Mouse (Mus musculus) lung, postnatal 4 days (tissue): ENCODE data around the gene Runx2.

ENCODE experiments used
- DNase-seq, 2 experiments: peaks; one replicate each; pipeline ENCODE4 v3.0.0; 2021

Gene Runx2

DNA sequence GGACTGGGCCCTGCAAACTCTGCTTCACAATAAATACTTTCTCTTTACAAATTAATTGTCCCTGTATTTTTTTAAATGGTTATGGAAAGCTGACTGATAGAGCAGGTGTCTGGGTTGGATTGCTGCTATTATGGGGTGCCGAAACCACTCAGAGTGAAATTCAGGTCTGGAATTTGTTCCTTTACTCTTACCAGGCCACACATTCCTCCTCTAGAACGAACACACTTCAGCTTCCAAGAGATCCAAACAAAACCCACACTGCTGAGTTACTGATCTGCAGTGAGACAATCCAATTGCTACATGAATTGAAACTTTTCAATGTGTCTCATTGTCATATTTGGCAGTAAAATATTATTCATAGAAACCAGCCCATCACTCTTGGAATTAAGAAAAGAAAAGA, 47.6 kb downstream of the Runx2 start:
- DNase-seq: no peak

DNA sequence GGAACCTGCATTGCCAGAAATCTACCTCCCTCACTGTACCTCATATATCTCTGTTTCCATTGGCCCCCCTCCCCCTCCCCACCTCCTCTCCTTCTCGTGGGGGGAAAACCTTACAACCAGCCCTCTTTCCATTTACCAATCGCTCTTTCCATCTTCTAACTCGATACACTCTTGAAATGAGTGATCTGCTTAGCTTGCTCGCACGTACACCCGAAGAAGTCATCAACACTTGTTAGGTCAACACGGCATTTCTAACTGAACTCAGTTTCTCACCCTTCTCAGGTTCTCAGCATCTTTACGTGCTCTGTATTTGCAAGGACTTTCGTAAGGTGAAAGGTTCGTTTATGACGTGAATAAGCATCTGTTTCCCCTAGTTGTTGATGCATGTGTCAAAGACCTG, 48.3 kb downstream of the Runx2 start:
- DNase-seq: no peak

DNA sequence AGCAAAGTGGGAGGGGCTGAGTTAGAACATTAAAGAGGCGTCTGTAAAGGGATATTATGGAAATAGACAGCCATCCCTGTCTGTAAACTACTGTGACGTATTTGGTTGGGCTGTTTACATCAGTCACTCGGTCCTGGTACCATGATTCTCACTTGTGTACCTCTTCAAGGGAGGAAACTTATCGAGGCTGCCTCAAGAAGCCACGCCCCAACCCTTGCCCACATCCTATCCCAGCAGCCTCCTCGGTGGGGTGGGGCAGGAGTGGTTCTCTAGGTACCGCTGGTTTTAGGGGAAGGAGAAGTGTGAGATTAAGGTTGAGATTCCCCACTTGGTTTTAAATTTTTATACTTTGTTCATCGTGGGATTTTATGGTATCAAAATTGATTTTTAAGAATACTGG, 69.2 kb downstream of the Runx2 start:
- DNase-seq: no peak

DNA sequence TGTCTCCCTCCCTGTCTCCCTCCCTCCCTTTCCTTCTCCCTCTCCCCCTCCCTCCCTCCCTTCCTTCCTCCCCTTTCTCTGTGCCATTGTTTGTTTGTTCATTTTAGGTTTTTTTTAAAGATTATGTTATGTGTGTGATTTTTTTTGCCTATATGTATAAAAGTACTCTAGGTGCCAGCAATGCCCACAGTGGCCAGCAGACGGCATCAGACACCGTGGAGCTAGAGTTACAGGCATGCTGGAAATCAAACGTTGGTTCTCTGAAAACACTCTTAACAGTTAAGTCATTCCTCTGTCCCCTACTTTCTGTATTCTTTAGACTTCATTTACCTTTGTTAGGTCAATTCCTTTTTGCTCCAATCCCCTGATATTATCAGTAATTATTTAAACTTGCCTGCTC, 70.8 kb downstream of the Runx2 start:
- no peak for DNase-seq

DNA sequence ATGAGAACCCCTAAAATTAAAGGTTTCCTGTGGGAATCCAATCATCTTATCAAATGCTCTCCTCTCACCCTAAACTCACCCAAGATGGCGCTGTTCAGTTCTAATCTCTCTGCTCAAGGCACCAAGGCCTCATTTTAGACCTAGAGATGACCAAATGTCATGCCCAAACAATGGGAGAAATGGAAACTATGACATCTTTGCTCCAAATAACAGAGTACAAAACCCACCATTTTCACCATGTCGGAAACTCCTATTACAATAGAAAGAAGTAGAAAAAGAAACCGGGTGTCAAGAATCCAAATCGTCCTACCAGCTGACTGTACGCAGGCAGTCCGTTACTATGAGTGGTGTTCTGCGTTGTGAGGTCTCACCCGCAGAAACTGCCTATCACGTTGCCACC, 72.4 kb downstream of the Runx2 start:
- DNase-seq: no peak

DNA sequence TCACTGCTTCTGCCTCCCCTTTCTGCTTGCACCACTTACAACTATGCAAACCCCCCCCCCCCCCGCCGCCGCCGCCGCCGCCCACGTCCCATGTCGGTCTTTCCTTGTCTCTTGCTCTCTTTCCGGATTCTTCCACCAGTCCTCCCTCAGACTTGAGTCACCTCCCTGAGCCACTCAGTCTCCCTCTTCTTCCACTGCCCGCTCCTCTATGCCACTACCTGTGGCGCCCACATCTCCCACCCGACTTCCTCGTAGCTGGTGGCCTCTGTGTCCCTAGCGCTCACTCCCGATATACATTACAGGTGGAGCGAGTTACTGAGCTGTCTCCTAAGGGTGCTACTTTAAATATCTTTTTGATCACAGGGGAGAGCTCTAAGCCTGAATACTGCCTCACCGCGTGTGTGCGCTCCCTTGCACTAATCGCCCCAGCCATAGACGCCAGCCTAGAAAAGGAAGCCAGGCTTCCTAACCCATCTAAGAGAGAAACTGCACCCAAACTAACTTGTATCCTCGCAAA, 76.4 kb downstream of the Runx2 start:
- no peak for DNase-seq

DNA sequence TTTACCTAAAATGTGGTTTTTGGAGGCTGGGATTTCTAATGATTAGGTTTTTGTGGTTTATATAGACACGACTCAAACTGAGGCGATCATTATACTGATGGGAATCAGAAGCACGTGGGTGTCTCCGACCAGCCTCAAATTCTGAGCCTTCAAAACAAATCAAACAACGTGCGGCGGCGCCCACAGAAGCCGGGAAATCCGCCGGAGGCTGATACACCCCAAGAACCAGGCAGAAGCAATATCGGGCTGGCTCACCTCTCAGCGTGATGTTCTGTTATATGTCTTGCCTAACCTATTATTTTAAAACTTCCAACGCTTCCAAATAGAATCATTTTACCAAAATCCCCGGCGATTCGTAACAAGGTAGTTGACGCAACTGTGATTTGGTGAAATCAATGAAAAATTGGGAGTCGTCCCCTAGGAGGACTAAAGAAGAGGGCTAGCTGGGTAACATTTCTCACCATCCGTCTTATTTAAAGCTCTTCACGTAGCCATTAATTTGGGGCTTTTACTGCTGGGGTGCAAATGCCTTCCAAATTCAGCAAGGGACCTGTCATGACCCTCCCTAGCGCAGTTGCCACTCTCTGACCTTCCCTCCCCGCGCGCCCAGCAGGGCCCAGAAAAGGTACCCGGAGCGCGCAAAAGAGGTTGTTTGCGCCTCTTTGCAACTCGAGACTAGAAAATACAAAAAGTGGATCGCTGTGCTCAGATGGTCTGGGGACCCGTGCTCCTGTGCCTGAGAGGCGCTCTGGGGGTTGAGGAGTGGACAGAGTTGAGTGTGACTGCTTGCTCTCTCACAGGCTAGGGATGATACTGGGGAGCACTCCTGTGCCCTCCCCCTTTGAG, 77.1 kb downstream of the Runx2 start:
- no peak for DNase-seq

DNA sequence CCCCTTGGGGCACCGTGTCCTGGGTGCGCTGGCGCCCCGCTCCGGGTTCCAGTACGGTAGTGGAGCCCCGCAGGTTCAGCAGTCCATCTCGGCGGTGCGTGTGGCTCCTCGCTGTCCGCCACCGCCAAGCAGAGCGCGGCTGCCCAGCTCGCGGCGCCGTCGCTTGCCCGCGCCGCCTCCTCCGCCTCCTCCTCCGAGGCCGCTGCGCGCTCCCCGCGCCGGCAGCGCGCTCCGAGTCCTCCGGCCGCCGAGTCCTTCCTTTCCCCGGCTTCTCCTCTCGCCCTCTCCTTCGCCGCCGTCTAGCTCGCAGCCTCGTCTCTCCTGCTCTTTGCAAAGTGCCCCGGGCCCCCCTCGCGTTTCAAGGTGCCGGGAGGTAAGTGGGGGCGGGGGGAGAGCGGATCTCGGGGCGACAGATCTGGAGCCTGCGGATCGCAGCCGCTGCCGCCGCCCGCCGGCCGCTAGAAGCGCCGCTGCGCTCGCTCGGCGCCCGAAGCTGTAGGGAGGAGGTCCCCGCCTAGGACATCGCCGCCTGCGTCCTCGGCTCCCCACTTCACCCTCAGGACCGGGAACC, 78.5 kb downstream of the Runx2 start:
- peak; percentile 80 to 82 for DNase-seq

DNA sequence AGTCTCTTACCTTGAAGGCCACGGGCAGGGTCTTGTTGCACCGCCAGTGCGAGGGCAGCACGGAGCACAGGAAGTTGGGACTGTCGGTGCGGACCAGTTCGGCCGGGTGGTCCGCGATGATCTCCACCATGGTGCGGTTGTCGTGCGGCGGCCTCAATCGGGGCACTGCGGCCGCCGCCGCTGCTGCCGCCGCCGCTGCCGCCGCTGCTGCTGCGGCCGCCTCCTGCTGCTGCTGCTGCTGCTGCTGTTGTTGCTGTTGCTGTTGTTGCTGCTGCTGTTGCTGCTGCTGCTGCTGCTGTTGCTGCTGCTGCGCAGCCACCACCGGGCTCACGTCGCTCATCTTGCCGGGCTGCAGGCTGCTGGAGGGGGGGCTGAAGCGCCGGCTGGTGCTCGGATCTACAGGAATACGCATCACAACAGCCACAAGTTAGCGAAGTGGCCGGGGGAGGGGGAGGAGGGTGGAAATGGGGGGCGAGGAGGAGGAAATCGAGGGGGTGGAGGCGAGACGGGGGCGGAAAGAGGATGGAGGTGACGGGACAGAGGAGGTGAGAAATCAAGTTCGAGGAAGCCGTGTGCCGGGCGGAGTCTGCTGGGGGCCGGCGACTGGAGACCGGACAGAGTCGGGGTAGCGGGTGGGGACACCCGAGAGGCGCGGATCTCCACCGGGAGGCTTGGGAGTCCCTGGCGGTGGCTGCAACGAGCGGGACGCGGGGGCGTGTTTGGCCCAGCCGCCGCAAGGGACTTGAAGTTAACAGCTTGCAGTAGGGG, 79.2 kb downstream of the Runx2 start:
- peak; percentile 31 to 65 for DNase-seq

DNA sequence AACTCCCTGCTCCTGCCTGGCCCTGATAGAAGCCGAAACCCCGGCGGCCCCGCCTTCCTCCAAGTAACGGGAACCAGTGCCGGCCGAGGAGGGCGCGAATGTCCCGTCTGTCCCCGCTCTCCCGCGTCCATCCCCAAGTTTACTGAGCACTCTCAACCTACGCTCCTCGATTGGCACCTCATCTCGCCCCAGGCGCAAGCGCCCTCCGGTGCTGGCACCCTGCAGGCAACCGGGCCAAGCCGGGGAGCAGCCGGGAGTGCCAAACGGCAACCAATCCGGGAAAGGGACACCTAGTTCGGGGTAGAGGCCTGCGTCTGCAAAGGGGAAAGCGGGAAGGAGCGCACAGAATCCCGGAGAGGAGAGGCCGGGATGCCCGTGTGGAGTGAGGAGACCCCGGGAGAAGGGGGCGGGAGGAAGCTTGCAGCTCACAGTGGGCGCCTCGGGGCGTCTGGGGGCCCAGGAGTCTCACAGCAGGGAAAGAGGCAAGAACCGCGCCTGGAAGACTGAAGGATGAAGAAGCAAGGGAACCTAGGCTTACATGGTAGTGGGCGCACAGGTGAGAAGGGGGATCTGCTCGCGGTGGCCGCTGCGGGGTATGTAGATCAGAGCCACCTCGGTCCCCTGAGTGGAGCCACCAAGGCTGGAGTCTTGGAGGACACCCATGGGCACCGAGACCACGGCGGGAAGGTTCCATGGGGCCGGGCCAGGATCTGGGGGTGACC, 79.9 kb downstream of the Runx2 start:
- peak; percentile 58 to 59 for DNase-seq

DNA sequence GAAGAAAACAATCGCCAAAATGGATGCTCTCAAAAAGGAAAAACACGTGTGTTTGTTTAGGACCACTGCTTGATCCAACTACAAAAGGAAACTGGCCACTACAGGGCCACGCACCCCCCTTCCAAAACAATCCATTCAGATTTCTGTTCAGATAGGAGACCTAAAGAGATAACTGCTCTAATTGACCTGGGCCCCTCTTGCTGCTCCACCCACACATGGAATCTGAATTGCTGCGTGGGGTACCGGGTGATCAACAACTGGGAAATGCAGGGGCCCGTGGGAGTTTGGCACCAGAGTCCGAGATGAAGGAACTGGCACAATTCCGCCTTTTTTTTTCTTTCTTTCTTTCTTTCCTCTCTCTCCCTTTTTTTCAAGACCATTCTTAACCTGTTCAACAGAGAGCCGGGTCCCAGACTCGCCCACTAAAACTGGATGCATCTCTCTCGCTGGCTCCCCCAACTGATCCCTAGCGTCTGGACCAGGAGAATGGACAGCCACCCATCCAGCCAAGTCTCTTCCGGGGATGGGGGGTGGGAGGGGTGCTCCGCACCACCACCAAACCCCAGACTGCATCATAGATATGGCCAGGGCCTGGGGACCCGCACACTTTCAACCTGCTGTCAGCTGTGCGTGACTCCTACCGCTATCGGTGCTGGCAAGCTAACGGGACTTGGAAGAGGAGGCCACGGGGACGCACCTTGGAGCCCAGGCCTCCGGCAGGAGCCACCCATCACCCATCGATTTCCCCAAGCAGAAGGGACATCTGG, 80.9 kb downstream of the Runx2 start:
- DNase-seq: no peak

DNA sequence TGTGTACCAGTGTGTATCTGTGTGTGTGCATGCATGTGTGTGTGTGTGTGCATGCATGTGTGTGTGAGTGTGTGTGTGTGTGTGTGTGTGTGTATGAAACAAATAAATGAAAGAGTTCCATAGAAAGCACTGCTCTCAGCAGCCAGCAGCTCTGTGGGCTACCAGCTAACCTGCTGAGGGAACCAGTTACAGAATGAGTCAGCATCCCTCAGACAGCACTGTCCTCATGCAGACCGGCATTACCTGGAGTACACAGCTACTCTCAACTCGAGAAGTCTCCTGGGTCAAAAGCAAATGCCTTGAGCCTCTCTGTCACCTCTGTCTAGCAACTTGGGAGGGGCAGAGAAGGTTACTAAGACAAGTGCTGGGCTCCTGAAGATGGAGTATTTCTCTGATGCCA, 86.1 kb downstream of the Runx2 start:
- DNase-seq: no peak

DNA sequence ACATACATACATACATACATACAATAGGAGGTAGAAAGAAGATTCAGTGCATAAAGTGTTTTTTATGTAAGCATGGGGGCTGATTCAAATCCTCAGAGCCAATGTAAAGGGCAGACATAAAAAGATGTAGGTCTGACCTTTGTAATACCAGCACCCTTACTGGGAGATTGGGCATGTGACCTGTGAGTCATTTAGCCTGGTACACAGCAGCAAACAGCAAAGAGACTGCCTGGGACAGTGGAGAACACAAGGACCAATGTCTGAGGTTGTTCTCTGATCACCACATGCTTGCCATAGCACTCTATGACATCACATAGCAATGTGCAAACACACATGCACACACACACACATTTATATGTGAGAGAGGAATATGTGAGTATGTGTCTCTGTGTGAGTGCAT, 86.9 kb downstream of the Runx2 start:
- no peak for DNase-seq

DNA sequence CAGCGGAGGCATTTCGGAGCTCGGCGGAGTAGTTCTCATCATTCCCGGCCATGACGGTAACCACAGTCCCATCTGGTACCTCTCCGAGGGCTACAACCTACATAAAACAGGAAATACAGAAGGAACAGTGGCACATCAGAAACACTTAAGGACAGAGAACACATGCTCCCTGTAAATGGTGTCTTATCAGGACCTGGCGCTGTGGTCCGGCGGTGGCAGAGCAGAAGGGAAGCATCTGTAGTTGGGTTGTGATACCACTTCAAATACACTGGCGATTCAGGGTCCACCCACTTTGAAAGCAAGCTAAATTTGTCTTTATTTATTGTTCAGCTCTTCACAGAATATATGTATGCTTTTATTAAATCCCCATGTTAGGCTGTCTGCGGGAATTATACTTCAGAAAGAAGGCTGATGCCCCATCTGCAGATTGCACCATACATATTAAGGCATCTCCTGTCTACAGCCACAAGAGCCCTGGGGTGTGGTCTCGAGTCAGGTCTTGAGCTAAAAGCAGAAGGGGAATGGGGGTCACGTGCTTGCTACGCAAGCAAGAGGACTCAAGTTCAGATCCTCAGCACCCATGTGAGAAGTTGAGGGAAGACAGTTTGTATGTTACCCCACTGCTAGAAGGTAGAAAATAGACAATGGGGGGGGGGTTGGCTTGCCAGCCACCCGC, 89.7 kb downstream of the Runx2 start:
- peak in 1 of 2 experiments; percentile 38 for DNase-seq

DNA sequence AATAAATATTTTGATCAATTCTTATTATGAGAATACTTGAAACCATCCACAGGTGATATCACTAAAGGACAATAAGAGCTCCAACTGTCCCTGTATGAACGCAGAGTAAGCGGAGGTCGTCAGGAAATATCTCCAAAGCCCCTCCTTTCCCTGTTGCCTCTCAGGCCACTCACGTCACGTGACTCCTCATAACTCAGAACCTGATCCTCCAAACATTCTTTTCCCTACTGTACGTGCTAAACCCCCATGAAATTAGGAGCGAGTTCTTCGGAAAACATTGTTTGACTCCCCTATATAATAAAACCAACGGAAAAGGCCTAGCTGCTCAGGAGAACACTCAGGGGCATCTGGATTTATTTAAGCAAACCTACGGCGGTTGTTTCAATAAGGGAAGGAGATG, 90.3 kb downstream of the Runx2 start:
- no peak for DNase-seq

DNA sequence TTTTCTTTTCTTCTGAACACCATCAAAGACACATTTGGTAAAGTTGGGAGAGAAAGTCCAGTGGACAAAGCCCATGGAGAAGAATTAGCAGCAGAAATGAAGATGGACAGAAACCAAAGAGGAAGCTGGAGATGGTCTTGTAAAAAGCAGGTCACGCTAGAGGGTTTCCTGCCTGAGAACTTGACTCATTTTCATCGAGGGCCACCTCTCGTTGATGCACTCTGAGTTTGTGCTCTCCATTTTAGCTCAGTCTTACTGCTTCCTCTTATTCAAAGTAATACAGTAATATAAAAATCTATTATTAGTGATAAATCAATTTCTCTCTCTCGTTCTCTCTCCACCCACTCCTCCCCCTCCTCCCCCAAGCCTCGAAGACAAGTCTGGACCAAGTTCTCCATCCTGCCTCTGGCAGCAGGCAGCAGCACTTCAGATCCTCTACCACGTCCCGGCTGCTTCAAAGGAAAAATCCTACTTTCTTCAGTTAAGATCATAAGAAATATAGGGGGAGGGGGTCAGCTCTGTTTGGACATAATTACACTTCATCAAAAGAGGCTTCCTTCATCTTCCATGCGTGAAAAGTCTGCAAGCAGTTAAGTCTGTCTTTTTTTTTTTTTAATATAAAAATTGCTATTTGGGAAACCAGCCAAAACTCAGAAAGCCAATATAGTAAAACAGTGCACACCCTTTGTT, 92.3 kb downstream of the Runx2 start:
- no peak for DNase-seq

DNA sequence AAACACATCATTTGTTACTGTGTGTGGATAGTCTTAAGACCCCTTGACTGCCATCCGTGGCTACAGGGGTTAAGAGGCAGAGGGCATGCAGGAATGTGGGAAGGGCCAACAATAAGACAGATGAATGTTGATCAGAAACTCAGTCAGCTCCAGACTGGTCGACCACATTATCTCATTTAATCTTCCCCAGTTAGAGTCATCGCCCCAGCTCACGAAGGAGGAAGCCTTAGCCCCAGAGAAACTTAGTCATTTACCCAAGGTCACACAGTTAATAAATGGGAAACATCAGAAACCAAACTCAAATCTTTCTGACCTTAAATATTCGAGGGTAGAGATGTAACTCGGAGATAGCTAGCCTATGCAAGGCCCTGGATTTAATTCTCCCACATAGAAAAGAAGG, 96.0 kb downstream of the Runx2 start:
- no peak for DNase-seq

DNA sequence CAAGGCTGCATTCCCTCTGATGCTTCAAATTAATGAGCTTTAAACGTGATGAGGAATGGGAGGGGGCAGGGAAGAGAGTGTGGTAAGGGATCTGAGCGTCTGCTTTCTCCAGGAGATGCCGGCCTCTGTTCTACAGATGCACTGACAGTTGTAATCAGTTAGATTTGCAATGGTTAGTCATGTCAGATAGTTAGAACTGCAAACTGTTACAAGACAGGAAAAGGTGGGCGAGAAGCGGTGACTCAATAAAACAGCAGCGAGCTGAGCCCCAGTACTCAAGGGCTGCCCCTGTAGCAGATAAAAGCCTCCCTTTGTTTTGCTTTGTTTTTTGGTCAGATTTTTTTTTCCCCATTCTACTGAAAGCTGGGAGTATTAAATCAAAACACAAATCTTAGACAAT, 96.6 kb downstream of the Runx2 start:
- DNase-seq: no peak

DNA sequence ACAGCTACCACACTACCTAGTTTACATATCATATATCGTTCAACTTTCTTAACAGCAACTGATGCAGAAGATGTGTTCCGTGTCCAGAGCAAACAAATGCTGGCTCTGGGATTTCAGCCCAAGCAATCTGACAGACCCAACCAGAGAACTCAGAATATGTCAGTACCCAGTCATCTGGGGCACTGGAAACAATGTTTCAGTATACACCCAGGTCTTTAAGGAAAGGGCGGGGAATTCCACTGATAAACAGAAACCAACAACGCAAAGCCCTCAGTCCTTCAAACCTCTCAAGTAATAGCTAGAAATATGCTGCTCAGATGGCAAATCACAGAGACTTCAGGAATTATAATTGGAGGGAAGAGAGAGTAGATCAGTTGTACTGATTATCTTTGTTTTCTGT, 100.5 kb downstream of the Runx2 start:
- no peak for DNase-seq

DNA sequence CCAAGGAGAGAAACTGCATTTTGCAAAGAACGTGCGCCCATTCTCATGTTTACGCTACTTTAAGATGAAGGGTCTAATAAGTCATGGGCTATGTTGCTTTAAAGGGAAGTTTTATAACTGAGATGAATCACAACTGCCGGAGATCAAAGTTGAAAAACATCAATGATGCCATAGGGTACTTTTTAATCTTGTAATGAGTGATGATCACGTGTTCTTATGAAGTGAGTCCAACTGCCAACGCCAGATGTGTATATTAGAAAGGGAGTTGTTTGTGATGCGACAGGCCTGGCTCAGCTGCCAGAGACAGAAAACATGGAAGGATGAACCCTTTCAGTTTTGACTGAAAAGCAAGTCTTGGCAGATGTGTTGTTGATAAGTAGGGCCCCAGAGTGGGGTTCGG, 101.2 kb downstream of the Runx2 start:
- peak in 1 of 2 experiments; percentile 48 for DNase-seq
